Mouse (Mus musculus) gastrocnemius, adult 8-10 months (tissue): Measurements from ENCODE around the gene Mrps6. TPM values are rescaled to one million over a fixed set of nuclear protein-coding genes. Genes with fewer than 3 reads are reported as not detected.

ENCODE experiments used
- DNase-seq, 2 experiments: peaks; one replicate each; pipeline ENCODE4 v3.0.0; 2022; ENCODE audit warnings: low spot score in 2 of 2
- total RNA-seq, 4 experiments: library from RNA; stranded (reverse); gene quantifications; 2 replicates each; pipeline ENCODE4 v1.2.4; 2022

Mrps6 gene
- total RNA-seq, result 10 to 100 TPM; 19.5 to 26.4 (median 25.1) TPM

DNA sequence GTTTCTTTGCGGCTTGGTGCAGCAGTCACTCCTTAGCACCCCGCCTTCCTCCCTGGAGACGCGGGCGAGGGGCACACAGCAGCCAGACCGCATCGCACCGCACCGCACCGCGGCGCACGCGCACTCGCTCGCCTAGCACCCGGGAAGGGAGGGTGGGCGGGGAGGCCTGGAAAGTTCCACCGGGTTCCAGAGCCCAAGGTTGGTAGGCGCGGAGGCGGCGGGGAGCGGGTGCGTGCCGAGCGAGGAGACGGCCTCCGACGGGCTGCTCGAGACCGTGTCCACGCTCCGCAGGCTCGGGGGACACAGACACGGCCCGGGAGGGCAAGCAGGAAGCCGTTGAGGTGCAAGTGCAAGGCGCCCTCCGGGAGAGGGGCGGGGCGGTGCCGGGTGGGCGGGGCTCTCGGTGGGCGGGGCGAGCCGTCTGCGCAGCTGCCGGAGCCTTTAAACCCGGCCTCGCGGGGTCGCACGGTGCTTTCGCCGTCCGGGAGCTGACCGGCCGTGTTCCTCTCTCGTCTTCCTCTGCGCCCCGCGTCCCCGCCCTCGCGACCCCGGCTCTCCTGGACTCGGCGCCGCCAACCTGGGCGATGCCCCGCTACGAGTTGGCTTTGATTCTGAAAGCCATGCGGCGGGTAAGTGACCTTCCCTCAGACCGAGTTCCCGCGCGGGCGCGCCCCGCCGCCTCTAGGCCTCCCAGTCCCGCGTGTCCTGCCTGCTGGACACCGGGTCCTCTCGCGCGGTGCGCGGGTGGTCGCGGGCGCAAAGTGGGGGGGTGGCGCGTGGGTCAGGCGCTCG lies at the start of gene Mrps6, which contains the start of the genes Gm49711 and Slc5a3:
Gene Mrps6, plus strand, starts transcription at position 419 of the 792 bp plus-strand sequence.
Gene Gm49711, plus strand, starts transcription at position 465 of the 792 bp plus-strand sequence.
Gene Slc5a3, plus strand, starts transcription at position 471 of the 792 bp plus-strand sequence.
- peak; percentile 76 for DNase-seq

DNA sequence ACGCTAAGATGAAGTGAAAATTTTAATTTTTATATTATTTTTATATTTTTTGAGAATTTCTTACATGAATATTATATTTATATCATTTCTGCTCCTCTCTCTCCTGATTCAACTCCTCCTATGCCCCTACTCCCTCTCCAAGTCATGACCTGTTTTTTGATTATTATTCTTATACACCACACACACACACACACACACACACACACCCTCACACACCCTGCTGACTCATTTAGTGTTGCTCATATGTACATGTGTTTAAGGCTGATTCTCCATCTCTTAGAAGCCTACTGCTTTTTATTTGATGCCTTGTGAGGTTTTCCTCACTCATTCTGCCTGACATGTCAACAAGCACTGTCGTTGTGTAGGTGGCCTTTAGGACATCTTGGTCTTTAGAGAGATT lies 48.5 kb upstream of the Mrps6 start:
- no peak for DNase-seq

DNA sequence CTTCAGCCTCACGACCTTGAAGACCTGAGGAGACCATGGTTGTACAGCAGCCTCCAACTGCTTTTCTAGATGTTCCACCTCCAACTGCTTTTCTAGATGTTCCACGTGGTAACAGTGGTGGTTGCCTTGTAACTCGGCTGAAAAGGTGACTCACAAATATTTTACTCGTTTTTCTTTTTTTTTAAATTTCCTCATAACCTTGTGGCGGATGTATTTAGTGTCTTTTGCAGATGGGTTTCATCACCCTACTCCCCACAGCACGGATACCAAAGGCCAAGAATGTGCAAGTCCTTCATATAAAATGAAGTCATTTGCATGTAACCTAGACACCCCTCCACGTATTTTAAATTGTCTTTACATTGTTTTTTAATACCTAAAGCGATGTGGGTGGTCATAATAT lies 41.3 kb upstream of the Mrps6 start:
- no peak for DNase-seq

DNA sequence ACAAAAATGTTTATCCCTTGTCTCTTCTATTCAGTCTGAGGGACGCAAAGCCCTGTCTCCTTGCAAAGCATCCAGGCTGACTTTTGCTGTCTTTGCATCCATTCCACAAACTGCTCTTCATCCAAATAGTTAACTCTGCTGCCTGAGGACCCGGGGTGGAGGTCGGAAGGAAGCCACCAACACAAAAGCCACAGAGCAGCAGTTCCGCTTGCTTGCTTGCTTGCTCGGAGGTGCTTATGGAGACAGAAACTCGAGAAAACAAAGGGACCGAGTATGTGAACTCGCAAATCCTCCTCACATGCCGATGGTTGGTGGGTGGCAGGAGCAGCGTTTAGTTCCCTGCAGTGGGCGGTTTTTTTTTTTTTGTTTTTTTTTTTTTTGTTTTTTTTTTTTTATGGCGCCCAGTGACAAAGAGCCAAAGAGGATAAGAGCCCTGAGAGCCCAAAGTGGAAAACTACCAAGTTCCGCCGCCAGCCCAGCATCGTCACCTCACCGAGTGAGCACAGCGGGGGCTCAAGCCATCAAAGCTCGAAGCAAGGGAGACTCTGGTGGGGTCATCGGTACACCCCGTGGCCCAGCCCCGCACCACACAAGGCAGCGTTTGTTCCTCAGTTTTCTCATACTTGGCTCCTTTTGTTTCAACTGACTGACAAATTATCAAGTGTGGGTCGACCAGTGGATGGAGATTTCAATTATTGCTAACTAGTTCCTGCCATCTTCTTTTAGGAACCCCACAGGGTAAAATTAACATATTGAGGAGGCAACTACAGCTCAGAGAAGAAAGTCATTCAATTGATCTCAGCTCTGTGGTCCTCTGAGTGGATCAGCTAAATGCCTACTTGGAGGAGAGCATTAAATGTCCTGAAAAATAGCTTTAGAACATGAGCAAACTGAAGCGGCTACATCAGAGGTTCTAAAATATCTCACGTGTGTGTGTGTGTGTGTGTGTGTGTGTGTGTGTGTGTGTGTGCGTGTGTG lies 38.6 kb upstream of the Mrps6 start:
- DNase-seq, result no peak

DNA sequence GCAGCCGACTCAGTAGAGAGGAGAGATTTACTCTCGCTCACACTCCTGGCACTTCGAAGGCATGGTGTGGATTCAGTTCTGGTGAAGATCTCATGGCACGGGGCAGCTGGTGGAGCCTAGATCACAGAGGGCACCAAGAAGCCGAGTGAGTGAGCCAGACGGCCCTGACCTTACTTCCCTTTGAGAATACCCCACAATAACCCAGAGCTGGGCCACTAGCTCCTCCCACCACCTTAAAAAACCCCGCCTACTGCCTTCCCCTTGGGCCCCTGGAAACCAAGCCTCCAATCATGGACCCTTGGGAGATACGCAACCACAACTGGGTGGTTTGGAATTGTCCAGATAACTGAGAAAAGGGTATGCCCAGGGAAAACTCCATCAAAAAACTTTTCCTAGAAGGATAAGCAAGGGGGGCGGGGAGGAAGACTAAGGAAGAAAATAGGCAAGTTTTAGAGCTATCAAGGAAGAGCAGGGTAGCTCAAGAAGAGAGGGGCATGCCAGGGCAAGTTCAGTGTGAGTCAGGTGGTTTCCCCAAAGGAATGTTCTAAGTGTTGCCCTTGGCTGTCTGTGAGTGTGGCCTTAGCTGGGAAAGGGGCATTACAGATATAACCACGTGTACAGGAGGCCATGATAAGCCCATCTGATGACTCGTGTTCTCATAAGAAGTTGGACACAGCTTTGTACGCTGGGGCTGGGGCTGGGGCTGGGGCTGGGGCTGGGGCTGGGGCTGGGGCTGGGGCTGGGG lies 36.2 kb upstream of the Mrps6 start:
- DNase-seq, result no peak

DNA sequence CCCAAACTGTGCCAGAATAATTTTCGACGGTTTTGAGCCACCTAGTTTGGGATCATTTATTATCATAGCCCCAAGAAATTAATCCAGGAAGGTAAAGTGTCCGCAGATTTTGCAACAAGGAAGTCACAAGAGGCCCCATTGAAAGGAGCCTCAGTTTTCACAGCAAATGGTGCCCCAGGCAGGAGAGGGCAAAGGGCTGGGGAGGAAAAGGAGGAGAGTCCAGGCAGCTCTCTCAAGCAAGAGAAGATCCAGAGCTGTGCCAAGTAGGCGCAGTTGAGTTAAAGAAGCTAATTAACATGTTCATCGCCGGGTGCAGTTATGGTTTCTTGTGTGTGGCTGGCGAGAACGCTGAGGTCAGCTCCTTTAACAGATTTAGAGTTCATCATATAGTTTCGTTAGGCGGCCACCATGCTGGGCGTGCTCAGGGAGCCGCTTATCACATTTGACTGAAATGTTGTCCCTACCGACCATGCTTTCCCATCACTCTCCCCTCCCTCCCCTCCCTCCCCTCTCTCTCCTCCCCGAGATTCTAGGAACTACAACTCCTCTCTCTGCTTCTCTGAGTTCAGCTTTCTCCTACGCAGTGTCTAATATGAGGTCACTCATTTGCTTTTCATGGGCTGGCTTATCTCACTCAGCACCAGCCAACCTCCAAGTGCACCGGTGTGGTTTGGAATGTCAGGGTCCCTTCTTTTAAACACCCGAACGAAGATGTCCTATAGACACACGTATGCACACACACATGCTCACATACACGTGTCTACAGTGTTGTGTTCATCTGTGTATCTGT lies 35.4 kb upstream of the Mrps6 start:
- DNase-seq, result no peak

DNA sequence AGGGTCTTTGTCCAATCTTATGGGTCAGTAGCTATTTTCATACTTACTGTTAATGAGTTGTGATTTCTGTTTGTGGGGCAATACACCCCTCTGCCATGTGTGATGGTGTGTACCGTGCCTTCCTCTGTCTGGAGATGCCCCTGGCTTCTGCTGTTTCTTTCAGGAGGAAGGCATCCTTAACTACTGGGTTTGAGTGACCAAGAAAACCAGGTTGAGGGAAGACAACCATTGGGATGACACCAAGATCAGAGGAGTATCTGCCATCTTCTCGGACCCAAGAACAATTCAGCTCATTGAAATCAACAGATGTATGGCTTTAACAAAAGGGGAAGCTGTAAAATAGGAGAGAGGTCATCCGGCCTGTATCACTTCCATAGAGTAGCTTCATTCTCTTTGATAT lies 24.8 kb upstream of the Mrps6 start:
- no peak for DNase-seq

DNA sequence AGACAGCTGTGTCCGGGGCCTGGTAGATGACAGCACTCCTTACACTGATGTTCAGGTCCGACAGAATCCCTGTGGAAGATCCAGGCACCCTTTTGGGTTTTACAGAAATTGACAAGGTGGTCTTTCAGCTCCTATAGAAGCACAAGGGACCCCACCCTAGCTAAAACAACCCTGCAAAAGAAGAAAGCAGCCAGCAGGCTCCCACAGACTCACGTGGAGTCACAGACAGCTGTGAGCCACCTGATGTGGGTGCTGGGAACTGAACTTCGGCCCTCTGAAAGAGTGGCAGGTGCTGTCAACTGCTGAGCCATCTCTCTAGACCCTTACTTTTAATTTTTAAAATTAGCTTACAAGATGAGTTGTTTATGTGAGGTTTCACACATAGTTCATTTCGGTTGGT lies 23.4 kb upstream of the Mrps6 start:
- no peak for DNase-seq

DNA sequence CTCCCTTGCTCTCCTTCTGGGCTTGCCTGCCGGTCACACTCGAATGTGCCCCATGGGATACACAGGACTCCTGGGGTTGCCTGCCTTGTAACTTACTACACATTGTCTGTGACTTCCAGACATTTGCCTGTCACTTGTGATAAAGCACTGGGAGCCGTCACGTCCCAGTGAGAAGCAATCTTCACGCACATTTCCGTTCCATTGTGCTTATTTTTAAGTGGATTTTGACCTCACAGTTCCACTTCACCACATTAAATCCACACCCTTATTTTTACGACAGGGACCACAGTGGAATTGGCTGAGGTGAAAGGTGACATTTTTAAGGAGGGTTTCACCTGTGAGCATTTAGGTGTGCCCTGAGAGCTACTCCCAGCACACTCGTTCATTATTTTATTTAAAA lies 21.4 kb upstream of the Mrps6 start:
- DNase-seq, result no peak

DNA sequence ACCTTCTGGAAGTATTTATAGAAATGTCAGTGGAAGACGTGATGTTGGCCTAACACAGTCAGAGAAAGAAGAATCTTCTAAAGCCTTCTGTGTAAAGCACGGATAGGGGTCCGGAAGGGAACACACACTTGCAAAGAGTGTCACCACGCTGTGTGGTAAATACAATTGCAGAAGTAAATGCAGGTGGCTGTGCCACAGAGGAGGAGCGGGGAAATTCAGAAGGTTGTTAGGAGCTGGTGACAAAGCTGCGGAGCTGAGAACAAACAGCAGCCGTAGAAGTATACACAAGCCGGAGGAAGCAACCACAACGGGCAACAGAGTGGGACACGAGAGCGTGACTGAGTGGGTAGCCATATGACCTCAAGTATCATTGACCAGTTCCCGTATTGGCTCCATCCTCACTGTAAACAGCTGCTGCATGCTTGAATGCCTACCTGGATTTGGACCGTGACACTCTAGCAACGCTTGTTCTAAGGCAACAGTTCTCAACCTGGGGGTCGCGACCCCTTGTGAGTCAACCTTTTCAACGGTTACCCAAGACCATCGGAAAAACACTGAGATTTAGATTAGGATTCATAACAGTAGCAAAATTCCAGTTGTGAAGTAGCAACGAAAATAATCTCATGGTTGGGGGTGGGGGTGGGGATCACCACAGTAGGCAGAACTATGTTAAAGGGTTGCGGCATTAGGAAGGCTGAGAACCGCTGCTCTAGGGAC lies 20.0 kb upstream of the Mrps6 start:
- DNase-seq, result no peak

DNA sequence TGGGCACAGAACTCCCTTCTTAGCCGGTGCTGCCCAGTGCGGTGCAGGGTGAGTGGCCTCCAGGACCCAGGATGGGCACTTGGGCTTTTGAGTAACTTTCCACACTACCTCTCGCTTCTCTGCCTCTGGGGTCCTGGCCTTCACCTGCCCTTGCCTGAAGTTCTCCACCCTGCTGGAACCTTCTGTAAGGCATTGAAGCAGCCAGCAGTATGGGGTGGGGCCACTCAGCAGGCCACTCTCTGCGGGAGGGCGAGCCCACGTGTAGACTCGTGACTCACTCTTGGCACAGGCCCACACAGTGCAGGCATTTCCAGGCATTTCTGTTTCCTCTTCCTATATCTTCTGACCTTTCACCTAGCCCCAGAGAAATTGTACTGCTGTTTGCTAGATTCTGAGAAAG lies 18.6 kb upstream of the Mrps6 start:
- DNase-seq, result no peak

DNA sequence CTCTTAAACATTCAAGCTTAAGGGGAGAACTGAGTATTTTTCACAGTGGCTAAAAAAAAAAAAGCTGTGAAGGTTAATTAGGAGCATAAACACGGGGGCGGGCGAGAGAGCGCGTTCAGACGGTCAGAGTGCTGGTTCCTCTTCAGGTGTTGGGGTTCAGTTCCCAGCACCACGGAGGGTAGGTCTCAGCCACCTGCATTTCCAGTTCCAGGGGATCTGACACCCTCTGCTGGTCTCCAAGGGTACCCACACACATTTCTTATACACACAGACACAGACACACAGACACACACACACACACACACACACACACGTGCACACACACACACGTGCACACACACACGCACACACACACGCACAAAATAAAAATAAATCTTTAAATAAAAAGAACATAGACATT lies 18.1 kb upstream of the Mrps6 start:
- no peak for DNase-seq

DNA sequence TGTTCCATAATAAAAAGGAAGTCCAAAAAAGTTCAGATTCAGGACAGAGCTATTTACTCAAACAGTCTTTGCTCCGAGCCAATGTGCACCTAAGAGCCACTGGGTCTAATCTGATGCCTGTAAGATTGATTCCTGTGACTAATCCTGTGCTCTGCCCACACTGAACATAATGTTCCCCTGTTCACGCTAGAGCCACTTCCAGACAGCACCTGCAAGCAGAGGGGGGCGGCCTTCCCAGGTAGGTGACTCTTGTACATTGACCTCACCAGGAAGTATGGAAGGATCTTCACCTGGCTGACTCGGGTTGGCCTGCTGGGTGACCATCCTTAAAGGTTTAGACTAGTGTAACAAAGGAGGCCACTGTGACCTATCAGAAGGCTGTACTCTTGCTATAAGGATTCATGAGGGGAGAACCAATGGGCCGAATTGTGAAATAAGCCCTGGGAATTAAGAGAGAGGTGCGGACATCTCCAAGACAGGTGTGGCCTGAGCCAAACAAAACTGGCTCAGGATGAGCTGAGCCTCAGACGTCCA lies 6.2 kb upstream of the Mrps6 start:
- no peak for DNase-seq

DNA sequence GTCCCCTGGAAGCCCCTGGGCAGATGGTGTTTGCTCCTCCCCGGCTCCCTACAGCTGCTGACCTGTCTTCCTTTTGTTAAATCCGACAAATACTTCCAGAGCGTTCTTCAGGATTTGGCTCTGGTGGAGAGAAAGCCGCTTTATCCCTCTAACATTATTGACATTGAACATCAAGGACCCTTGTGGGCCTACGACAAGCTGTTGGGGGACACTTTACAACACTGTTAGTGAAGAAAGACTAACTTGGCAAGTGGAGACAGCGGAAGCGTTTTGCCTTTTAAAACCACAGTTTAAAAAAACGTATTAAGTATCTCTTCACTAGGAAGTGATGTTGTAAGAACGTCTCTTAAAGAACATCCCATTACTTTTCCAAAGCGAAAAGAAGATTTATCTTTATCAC lies 5.5 kb upstream of the Mrps6 start:
- no peak for DNase-seq

DNA sequence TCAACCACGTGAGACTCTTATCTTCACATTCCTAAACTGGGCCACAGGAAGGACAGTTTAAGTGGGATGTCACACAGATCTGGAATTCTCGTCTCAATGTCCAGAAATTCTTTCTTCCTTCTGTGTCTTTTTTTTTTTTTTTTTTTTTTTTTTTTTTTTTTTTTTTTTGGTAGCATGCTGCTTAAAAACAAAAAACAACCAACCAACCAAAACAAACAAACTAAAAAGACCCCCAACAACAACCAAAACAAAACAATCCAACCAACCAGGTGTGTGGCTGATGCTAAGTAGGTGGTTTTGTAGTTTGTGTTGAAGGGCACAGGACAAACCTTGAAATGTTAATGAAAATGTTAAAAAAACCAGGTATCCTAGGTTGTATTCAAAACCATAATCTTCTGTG lies 1.4 kb upstream of the Mrps6 start:
- no peak for DNase-seq

DNA sequence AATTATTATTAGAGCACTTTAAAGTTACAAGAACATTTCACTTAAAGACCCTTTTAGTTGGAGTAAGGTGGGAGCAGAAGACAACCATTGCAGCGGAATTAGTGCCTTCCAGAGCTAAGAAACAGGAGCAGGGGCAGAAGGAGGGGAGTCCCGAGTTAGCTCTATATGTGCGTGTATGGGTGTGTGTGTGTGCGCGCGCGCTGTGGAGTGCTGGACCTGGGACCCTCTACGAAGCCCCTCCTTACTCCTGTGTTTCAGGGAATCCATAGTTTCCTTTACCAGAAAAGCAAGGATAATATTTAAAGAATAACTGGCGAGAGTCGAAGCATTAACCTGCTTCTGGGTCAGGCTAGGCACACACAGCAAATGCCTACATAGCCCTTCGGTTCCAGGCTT lies 616 bp upstream of the Mrps6 start:
- DNase-seq, result no peak

DNA sequence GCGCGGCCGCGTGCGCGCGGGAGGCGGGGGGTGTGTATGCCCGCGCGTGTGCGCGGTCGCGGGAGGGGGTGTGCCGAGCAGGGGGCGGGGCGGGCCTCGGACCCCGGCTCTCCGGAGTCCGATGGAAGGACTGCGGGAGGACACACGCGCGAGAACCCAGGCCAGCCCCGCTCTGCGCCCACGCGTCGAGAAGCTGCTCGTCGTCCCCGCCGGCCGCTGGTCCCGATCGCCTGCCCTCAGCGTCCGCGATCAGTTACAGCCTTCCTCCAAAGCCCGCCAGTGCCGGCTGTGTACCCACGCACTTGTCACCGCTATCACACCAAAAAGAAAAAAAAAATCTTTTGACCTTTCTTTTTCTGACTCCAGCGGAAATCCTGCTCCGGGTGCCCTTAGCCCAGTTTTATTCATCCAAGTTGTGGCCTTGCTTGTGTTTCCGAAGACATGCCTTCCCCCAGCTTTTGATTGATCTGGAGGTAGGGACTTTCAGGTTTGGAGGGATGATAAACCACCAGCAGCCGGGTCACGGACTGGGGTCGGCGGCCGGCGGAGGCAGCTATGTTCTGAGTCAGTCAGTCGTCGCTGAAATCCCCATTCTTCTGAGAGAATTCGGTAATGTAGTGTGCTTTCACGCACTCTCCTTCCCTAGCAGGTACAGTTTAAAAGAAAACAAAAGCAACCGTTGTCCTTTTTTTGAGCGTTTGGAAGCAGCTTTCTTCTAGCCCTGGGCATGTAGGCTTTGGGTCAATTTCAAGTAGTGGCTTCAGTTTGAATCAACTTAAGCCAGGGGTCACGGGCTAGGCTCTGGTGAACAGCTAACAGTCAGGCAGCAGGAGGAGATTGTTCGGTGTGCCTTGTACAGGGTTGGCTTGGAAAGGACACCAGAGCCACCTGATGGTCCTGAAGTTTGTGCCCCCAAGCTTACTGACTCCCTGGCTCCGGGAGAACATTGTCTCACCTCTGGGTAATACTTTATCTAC lies 862 bp downstream of the Mrps6 start:
- no peak for DNase-seq

DNA sequence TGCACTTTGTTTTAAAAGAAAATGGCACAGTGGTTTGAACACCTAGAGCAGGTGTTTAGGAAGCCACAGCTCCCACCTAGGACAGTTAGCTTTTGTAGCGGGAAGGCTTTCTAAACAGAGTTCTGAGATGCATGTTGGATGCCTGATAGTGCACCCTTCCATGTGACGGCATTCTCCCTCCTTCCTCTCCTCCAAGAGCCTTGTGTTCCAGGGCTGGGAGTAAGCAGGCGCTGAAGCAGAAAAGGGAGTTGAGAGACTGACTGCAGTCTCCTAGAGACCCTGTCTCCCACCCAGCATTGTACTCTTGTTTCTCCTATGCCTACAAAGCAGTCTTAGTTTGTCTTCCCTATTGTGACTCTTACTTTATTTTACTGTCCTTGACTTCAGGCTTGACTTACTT lies 2.1 kb downstream of the Mrps6 start:
- DNase-seq, result no peak

DNA sequence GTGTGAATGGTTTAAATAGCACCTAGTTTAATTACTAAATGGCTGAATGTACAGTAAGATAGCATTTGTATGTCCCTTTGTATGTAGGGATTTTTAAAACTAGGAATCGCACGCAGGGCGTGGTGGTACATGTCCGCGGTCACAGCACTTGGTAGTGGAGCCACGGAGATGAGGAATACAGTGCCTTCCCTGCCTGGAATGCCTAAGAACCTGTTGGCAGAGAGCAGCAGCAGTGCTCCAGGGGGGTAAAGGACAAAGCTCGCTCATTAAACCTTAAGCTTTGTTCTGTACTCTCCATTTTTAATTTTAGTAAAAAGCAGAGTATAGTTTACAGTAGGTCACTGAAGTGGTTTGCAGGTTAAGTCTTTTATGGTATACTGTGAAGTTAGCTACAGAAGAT lies 3.5 kb downstream of the Mrps6 start:
- DNase-seq, result no peak
